Mouse (Mus musculus) left cerebral cortex, postnatal 25 days (tissue): ENCODE results near the gene Pqlc3. TPM values are rescaled to one million over a fixed set of nuclear protein-coding genes. Genes with fewer than 3 reads are reported as not detected.
A peak's percentile ranks its signal among the peaks of the same experiment; 100 is the strongest.
"Not testable (repeated sequence)": the region's sequence is repeated elsewhere in the genome, so short reads cannot be mapped to it uniquely, and the experiment has no call there.

Experiments
- DNase-seq, 2 experiments: peaks; one replicate each; pipeline ENCODE4 v3.0.0; 2022; ENCODE audit warnings: low spot score in 2 of 2, mixed read lengths in 1 of 2
- intact Hi-C: fragments of 180-260 bp; cut with DNase I; formaldehyde crosslinking; loops from one replicate; pipeline ENCODE4 v1.15.1; 2025
- total RNA-seq, 2 experiments: library from RNA; stranded (reverse); gene quantifications; 2 replicates each; pipeline ENCODE4 v1.2.3; 2021

The Pqlc3 gene
- total RNA-seq, result 1 to 10 TPM in 1 of 2 experiments, under 1 TPM in 1; 0.89 to 1.5 TPM

DNA sequence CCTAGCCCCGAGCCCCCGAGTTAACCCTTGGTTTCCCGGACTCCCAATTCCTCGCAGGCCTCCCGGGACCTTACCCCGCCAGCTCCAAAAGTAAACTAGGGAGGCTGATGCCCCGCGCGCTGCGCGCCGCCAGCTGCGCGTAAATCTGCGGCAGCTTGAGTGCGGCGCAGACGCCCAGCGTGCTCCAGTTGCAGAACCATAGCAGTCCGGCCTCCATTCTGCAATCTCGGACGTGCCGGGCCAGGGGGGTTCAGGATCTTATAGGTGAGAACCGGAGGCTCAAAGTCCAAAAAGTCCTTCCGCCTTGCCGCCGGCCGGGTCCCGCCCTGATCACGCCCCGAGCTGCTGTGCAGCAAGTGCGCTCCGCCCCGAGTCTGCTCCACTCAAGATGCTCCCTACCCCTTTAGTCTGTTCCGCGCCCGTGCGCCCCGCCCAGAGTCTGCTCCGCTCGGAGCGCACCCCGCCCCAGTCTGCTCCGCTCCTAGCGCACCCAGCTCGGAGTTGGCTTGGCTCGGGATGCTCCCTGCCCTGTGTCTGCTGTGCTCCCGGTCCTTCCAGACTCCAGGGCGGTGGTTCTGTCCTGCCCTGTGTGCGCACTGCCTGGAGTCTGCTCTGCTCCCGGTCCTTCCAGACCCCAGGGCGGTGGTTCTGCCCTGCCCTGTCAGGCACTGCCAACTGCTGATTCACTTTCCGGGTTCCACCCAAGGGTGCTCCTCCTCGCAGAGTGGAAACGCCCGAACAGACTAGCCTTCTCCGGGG lies at the start of gene Pqlc3:
Gene Pqlc3 (minus strand): TSS at position 670 of the 759 bp plus-strand sequence.
- intact Hi-C loops, result no loop called here
- DNase-seq, result peak; percentile 74 to 79

DNA sequence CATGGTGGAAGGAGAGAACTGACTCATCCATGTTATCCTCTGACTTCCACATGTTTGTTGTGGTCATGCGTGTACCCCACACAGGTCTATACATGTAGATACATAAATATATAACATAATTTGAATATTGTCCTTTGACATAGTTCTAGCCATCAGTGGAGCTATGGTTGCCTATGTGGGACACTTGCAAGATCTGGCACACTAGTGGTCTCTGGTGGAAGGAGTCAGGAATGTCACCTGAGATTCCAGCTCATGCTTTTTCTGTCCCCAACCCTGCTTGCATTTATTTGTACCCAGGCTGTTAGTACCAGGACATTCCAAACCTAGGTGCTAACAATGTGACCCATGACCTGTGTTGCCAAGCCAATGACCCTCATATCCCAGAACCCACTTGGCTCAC lies 49.6 kb upstream of the Pqlc3 start:
- DNase-seq, result no peak
- intact Hi-C loops, result no loop called here

DNA sequence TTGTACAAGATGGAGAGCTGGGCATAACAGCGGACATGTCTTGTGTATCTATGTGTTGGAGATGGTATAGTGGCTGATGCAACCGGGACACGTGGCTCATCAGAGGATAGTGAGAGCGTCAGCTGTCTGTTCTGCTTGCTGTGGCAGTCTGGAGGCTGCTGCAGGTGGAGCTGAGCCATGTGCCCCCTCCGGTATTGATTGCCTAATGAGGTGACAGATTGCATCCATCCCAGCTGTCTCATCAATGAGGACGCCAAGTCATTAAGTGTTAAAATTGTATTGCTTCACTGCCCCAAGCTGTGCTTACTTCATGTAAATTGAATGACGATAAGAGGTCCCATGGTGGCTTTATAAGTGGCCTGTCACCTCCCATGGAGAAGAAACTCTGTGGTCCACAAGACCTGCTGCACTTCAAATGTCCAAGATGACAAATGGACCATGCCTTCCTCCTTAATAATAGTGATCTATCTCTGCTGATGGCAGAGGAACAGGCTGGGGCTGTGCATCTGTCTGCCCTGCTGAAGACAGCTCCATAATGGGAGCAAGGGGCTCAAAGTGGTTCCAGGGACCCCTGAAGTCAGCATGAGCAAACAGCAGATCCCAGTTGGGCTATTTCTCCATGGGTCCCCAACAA lies 48.9 kb upstream of the Pqlc3 start:
- intact Hi-C loops, result no loop called here
- no peak for DNase-seq

DNA sequence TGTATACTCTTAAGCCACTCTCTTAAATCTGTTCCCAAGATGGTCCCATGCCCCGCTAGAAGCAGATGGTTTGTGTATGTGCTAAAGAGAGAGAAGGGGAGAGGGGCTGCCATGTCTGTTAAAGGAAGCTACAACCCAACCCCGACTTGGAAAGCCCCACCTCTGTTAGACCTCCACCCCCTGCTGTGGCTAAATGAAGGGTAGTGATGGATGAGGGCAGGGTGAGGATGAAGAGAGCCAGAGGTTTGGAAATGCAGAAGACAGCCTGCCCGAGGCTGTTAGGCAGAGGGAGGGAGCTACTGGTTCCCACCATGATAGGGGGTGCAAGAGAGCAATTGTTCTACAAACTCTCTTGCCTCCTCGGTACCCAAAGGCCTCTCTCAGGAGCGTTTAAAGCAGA lies 43.1 kb upstream of the Pqlc3 start:
- intact Hi-C loops, result no loop called here
- no peak for DNase-seq

DNA sequence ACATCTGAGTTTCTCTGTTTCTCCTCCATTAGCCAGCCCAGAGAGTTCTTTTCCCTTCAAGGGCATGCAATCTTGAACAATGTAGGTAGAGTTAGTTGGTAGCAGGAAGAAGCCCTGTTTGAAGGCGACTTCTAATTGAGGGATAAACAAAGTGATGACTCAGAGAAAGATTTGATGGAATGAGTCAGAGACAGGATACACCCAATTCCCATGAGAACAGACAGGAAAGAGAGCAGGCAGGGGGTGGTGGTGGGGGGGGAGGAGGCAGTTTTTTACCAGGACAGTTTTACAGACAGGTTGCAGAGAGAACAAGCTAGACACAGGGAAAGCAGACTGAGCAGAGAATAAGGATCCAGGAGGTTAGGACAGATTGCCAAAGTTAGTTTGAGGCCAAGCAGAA lies 40.4 kb upstream of the Pqlc3 start:
- no peak for DNase-seq
- intact Hi-C loops, result no loop called here

DNA sequence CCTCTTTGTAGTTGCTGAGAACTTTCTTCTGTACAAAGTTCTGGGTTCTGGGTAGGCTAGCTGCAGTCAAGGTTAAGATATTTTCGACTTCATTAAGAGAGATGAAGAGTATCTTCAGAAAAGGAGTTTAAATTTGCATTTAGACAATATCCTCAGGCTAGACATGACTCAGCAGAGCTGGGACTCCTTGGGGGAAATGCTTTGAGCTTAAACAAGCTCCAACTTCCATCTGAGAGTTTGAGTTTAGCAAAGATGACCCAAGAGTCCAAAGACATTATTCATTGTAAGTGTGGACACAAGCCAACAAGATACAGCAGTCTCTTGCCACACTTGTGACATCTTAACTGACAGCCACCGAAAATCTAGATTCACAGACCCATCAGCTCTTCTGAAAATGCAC lies 39.2 kb upstream of the Pqlc3 start:
- intact Hi-C loops, result no loop called here

DNA sequence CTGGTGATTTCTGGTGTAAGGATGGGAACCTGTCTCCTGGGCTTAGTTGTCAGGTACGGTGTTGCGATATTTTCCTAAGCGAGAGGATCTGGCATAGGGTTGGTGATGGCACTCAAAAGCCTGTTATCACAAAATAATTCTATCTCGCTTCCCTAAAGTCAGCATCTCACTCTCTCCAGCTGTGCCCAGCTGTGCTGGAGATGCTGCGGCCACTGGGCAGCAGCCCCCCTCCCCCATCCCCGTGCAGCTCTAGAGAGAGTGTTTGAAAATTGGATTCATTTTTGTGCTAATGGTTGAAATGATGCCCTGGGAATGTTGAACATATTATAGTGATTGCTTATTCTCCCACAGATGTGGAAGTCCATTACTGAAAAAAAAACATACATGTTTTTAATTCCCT lies 38.0 kb upstream of the Pqlc3 start:
- DNase-seq, result no peak
- intact Hi-C loops, result no loop called here

More for the DNA sequence above, 39.2 kb upstream of the Pqlc3 start:
- no peak for DNase-seq

DNA sequence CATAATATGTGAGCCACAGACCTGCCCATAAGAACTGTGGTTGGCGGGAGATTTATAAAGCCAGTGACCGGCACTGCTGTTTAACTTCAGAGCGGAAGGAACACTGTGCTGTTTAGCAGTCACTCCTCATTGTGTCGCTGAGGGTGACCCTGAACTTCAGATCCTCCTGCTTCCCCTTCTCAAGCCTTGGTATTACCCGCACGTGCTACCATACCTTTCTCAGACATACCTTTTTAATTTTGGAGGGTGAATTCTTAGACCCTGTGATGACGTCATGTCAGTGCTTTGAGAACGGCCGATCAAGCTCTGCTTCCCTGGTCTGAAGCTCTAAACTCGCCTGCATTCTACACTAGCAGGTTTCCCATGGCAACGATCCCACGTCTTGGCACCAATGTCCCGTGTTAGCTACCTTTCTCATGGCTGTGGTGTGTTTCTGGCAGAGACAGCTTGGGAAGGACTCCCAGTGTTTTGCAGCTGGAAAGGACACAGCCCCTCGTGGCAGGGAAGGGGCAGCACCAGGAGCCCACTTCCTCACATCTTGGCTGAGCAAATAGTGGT lies 36.9 kb upstream of the Pqlc3 start:
- DNase-seq, result peak; percentile 64 to 82
- intact Hi-C loops, result no loop called here

DNA sequence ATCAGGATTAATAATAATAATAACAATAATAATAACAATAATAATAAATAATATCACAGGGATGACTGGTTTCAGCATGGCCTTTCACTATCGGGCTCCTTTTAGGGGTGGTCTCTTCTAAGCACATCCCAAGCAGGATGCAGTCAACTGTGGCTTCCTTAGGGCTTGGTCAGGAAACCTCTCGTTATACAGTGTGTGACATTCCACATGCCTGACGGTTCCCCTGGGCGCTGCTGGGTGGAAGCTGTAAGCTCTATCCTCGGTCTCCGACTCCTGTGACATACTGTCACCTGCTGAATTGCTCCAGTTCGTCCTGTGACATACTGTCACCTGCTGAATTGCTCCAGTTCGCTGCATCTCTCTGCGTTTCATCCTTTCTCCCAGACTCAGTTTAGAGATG lies 36.3 kb upstream of the Pqlc3 start:
- no peak for DNase-seq
- intact Hi-C loops, result no loop called here

DNA sequence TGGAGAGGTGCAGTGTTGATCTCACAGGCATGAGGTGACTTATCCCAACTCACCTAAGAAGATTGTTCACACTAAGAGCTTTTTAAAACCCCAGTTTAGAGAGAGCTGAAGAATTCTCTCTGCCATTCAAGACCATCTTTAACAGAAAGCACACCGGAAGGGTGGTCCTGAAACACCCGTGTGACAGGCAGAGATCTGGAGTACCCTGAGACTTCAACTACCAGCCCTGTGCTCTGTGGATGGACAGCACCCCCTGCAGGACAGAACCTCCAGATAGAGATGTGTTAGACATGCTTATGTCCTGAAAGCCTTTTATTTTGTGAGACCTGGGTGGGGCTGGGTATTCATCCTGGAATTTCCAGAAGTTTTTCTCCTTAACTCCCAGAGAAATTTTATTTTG lies 34.9 kb upstream of the Pqlc3 start:
- intact Hi-C loops, result no loop called here
- DNase-seq, result peak in 1 of 2 experiments; percentile 36

DNA sequence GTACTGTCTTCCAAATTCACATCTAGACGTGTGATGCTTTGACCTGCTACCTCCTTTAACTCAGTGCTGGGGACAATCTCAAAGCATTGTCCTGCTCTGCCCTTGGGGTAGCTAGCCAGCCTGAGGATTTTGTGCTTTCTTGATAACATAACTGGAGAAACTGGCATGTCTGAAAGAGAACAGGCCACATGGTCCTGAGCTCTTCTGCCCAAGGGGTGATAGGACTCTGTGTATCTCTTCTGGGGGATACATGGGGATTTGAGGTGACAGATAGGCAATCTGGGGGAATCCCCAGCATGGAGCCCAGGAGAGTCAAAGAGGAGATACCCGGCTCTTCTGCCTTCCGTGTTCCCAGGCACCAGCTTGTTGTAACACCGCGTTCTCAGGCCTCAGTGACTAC lies 34.5 kb upstream of the Pqlc3 start:
- DNase-seq, result no peak
- intact Hi-C loops, result no loop called here

DNA sequence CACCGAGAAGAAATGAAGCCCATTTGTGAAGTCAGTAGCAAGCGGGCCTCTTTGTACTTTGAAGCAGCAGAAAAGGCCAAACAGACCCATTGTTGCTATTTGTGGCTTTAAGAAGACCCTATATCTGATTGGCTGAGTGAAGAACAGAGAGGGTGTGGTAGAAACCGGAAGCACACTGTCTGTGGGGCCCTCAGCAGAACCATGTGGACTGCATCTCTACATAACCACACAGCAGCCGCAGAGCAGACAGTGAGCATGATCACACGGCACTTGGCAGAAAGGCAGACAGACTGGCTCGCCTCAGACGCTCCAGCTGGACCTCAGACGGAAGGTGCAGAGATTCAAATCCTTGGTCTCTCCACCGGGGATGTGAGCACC lies 33.2 kb upstream of the Pqlc3 start:
- intact Hi-C loops, result loop anchor here (1.0 to 2.0 kb wide), 2 partner anchors 139 to 224 kb away; no protein-coding TSS in a partner anchor
- peak in 1 of 2 experiments; percentile 55 for DNase-seq

DNA sequence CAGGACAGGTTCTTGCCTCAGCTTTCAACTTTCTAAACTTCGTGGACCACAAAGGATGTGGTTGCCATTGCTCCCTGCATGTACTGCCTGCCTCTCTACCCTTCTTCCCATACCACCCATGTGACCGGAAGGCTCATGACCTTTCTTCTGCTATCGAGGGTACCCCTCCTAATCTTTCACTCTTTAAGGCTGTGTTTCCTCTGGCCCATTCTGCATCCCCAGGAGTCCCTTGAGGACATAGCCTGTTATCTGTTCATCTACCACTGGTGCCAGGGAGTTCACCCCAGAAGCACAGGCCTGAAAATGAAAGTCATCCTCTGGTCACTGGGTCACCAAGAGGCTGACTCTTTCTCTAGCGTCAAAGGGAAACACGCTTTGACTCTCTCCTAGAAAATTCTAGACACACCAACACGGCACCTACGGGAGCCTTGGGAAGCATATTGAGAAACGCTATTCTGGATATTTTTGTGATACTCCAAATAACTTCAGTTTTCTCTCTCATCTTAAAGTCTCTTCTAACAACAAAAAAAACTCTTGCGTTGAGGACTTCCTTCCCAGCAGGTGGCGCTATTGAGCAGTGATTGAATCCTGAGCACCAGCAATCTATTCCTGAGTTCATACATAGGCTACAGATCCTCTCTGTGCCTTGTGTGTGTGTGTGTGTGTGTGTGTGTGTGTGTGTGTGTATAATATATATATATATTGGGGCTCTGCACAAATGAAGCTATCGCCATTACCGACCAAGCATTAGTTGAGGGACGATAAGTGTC lies 32.7 kb upstream of the Pqlc3 start:
- intact Hi-C loops, result loop anchor here (1.0 to 2.0 kb wide), 2 partner anchors 140 to 224 kb away; no protein-coding TSS in a partner anchor
- DNase-seq, result peak; percentile 85 to 91

DNA sequence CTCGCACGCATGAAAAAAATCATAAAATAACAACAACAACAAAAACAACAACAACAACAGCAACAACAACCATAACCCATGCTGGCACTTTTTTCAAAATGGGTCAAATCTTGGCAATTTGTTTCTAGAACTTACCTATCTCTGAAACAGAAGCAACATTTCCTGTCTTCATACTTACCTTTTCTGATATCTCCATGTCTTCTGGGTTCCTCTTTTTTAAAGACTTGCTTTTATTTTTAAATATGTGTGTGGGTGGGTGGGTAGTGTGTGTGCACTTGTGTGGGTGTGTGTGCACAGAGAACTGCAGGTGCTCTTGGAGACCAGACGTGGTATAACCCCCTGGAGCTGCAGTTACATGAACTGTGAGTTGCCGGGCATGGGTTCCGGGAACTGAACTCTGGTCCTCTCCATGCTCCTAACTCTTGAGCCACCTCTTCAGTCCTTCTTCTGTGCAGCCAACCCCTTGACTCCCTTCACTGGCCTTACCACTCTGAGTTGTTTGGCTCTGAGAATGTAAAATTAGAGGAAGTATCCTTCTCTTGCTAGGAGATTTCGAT lies 24.4 kb upstream of the Pqlc3 start:
- DNase-seq, result no peak

DNA sequence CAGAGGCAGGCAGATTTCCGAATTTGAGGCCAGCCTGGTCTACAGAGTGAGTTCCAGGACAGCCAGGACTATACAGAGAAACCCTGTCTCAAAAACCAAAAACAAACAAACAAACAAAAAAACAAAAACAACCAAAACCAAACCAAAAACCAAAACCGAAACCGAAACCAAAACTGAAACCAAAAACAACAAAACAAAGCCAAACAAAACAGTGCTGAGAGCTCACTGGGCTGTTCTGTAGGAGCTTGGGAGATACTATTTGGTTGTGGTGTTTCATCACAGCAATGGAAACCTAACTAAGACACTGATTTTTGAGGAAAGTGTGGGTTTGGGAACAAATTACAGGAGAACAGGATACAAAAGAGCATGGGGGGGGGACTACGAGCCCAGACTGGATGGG lies 21.9 kb upstream of the Pqlc3 start:
- intact Hi-C loops, result no loop called here
- no peak for DNase-seq

More for the DNA sequence above, 24.4 kb upstream of the Pqlc3 start:
- intact Hi-C loops, result no loop called here

DNA sequence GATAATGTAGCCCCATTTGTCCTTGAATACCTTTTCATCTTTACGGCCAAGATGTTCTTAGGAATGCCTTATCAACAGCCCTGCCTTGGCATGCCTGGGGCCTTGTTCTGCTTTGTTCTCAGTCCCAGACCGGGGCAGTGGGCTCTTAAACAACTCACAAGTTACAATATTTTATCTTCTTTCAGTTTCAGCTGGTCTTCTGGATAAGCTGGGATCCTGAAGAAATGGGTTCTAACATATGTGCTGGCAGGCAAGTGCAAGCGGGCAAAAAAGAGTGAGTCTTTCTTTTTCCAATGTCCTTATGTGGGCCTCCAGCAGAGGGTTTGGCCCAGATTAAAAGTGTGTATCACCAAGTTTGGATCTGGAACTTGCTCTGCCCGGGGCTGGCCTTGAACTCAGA lies 20.9 kb upstream of the Pqlc3 start:
- DNase-seq, intact Hi-C loops: not testable (repeated sequence)

DNA sequence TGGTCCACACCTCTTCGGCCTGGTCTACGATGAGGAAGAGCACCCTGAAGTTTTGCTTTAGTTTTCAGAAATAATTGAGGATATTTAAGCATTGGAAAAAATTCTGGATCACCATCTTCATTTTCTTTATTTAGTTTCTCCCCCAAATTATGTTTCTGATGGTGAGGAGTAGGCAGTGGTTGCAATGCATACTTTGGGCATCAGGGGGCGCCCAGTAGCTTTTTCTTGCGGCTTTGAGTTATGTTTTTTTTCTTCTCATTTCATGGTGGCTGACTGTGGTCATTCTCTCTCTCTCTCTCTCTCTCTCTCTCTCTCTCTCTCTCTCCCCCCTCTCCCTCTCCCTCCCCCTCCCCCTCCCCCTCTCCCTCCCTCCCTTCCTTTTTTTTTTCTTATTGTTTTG lies 18.3 kb upstream of the Pqlc3 start:
- DNase-seq, result peak; percentile 66 to 73
- intact Hi-C loops, result loop anchor here (2.0 to 10.0 kb wide), 3 partner anchors 238 to 454 kb away; no protein-coding TSS in a partner anchor

DNA sequence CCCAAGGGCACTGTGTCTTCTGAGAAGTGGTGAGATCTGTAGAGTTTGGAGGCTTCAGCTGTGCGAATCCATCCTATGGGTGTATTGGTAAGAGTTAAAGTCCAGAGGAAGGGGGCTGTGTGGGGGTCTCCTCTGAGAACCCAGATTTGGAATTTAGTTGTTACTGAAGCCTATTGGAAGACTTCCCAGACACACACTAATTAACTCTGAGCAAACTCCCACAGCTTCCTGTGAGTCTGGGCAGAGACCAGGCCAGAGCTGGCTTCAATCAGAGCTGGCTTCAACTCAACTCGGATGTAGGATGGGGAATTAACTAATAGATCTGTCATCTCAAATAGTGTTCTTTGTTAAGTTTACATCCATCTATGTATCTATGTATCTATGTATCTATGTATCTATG lies 15.5 kb upstream of the Pqlc3 start:
- DNase-seq, result no peak
- intact Hi-C loops, result loop anchor here (10.0 kb wide), 2 partner anchors 301 to 451 kb away; no protein-coding TSS in a partner anchor

DNA sequence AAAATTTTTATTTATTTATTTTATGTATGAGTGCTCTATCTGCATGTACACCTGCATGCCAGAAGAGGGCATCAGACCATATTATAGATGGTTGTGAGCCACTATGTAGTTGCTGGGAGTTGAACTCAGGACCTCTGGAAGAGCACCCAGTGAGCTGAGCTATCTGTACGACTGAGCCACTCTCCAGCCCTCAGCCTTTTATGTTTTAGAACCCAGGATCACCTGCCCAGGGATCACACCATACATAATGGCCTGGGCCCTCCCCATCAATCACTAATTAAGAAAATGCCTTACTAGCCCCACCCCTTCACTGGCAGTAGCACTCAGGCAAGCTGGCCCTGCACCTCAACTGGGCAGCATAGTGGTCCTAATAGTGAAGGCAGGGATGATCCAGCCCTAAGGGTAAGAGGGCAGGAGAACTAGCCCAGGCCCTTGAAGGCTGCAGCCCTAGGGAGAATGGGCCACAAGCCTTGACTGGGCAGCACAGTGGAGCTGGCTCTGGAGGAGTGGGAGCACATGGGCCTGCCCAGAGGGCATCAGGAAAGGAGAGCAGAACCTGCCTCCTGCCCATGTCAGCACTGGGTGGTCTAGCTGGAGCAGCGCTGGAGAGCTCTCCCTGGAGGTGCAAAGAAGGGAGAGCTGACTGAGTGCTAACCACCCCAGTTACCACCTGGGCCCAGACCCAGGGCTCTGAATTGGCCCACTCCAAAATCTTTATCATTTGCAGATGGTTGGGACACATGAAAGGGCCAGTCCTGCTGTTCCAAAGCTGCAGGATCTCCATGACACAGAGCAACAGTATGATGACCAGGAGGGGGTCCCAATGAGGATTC lies 12.1 kb upstream of the Pqlc3 start:
- no peak for DNase-seq
- intact Hi-C loops, result loop anchor here (10.0 kb wide), 2 partner anchors 297 to 447 kb away; no protein-coding TSS in a partner anchor
